Mouse (Mus musculus): ENCODE data around the gene Bend5. TPM values are rescaled to one million over a fixed set of nuclear protein-coding genes. Genes with fewer than 3 reads are reported as not detected.

Bend5 gene
- polyA plus RNA-seq, 1 experiment from 2014 or later = 1.4 TPM

GRCm38 (mm10) chr4:111443906-111444615 is 29.3 kb downstream of the Bend5 start:
- Histone ChIP-seq H3K27me3 (ENCODE audit: insufficient read depth, low read length) (no peaks in the 10 kb centered on the region), H3K9ac (replicated peaks) (no peak overlapping the region), H3K27ac (ENCODE audit: low read depth) (no peak overlapping the region), H3K9me3 (ENCODE audit: low read length) (no peaks in the 10 kb centered on the region), H3K36me3 (replicated peaks; ENCODE audit: insufficient read depth, low read length) (no peaks in the 10 kb centered on the region), H3K4me2 (ENCODE audit: low read depth, low read length) (no peak overlapping the region), H3K4me1 (ENCODE audit: insufficient read depth) (peaks cover 2% of the 10 kb centered on the region; the same call in 1 of the 2 replicates), H3K4me3 (ENCODE audit: low read depth, low read length) (no peak overlapping the region)
- TF ChIP-seq CTCF (IDR thresholded peaks at IDR 0.05; ENCODE audit: low read depth) = no peak
- TF ChIP-seq EP300 (IDR thresholded peaks at IDR 0.05; ENCODE audit: low read depth) = no peak
- 79% methylated on average over 10 of the region's 10 CpGs for WGBS (ENCODE audit: insufficient replicate concordance)
- ATAC-seq = no peak
- no peak for DNase-seq

- no peak overlapping the region for H3K27ac ChIP-seq (ENCODE audit: low read depth)
- no peaks in the 10 kb centered on the region for H3K27me3 ChIP-seq (ENCODE audit: insufficient read depth, low read length)
- H3K36me3 ChIP-seq (replicated peaks; ENCODE audit: insufficient read depth, low read length) = no peaks in the 10 kb centered on the region
- no peak for ATAC-seq
- H3K9me3 ChIP-seq (ENCODE audit: low read length) = no peaks in the 10 kb centered on the region
- no peak for DNase-seq
- no peak overlapping the region for H3K4me2 ChIP-seq (ENCODE audit: low read depth, low read length)
- peaks cover 2% of the 10 kb centered on the region; the same call in 1 of the 2 replicates for H3K4me1 ChIP-seq (ENCODE audit: insufficient read depth)
- H3K4me3 ChIP-seq (ENCODE audit: low read depth, low read length) = no peak overlapping the region
- no peak for TF ChIP-seq EP300 (IDR thresholded peaks at IDR 0.05; ENCODE audit: low read depth)
- H3K9ac ChIP-seq (replicated peaks) = no peak overlapping the region
- 53% methylated on average over 1 of the region's 1 CpGs for WGBS (ENCODE audit: insufficient replicate concordance)
Measured at GRCm38 (mm10) chr4:111444616-111445160, 29.9 kb downstream of the Bend5 start.

GRCm38 (mm10) chr4:111447918-111448317 is 33.1 kb downstream of the Bend5 start:
- no peak overlapping the region for H3K9ac ChIP-seq (replicated peaks)
- TF ChIP-seq EP300 (IDR thresholded peaks at IDR 0.05; ENCODE audit: low read depth) = no peak
- no peaks in the 10 kb centered on the region for H3K27me3 ChIP-seq (ENCODE audit: insufficient read depth, low read length)
- no peak overlapping the region for H3K27ac ChIP-seq (ENCODE audit: low read depth)
- no peak overlapping the region for H3K4me3 ChIP-seq (ENCODE audit: low read depth, low read length)
- 63% methylated on average over 3 of the region's 3 CpGs for WGBS (ENCODE audit: insufficient replicate concordance)
- H3K9me3 ChIP-seq (ENCODE audit: low read length) = no peaks in the 10 kb centered on the region
- H3K36me3 ChIP-seq (replicated peaks; ENCODE audit: insufficient read depth, low read length) = no peaks in the 10 kb centered on the region
- no peak overlapping the region for H3K4me2 ChIP-seq (ENCODE audit: low read depth, low read length)
- no peak for ATAC-seq
- DNase-seq = no peak
- peaks cover under 1% of the 10 kb centered on the region; the same call in 1 of the 2 replicates for H3K4me1 ChIP-seq (ENCODE audit: insufficient read depth)

- 90% methylated on average over 4 of the region's 4 CpGs for WGBS (ENCODE audit: insufficient replicate concordance)
- Histone ChIP-seq H3K4me2 (ENCODE audit: low read depth, low read length) (no peak overlapping the region), H3K36me3 (replicated peaks; ENCODE audit: insufficient read depth, low read length) (no peaks in the 10 kb centered on the region), H3K9me3 (ENCODE audit: low read length) (no peaks in the 10 kb centered on the region), H3K27me3 (ENCODE audit: insufficient read depth, low read length) (no peaks in the 10 kb centered on the region), H3K4me3 (ENCODE audit: low read depth, low read length) (no peak overlapping the region), H3K27ac (ENCODE audit: low read depth) (no peak overlapping the region), H3K9ac (replicated peaks) (no peak overlapping the region), H3K4me1 (ENCODE audit: insufficient read depth) (no peaks in the 10 kb centered on the region)
- TF ChIP-seq EP300 (IDR thresholded peaks at IDR 0.05; ENCODE audit: low read depth) (no peak), CTCF (IDR thresholded peaks at IDR 0.05; ENCODE audit: low read depth) (no peak)
- DNase-seq (no peak), ATAC-seq (no peak)
Measured at GRCm38 (mm10) chr4:111448586-111448985, 33.8 kb downstream of the Bend5 start.

- 62% methylated on average over 7 of the region's 7 CpGs for WGBS (ENCODE audit: insufficient replicate concordance)
- Histone ChIP-seq H3K9ac (replicated peaks) (no peak overlapping the region), H3K4me3 (ENCODE audit: low read depth, low read length) (no peak overlapping the region), H3K4me2 (ENCODE audit: low read depth, low read length) (no peak overlapping the region), H3K27ac (ENCODE audit: low read depth) (no peak overlapping the region), H3K27me3 (ENCODE audit: insufficient read depth, low read length) (no peaks in the 10 kb centered on the region), H3K9me3 (ENCODE audit: low read length) (no peaks in the 10 kb centered on the region), H3K36me3 (replicated peaks; ENCODE audit: insufficient read depth, low read length) (no peaks in the 10 kb centered on the region), H3K4me1 (ENCODE audit: insufficient read depth) (no peaks in the 10 kb centered on the region)
- DNase-seq = no peak
- no peak for TF ChIP-seq CTCF (IDR thresholded peaks at IDR 0.05; ENCODE audit: low read depth)
- no peak for TF ChIP-seq EP300 (IDR thresholded peaks at IDR 0.05; ENCODE audit: low read depth)
- ATAC-seq = no peak
Measured at GRCm38 (mm10) chr4:111449442-111450199, 34.8 kb downstream of the Bend5 start.

GRCm38 (mm10) chr4:111451283-111451918 is 36.6 kb downstream of the Bend5 start:
- TF ChIP-seq CTCF (IDR thresholded peaks at IDR 0.05; ENCODE audit: low read depth) (no peak), EP300 (IDR thresholded peaks at IDR 0.05; ENCODE audit: low read depth) (no peak)
- Histone ChIP-seq H3K27me3 (ENCODE audit: insufficient read depth, low read length) (no peaks in the 10 kb centered on the region), H3K4me3 (ENCODE audit: low read depth, low read length) (no peak overlapping the region), H3K9me3 (ENCODE audit: low read length) (no peaks in the 10 kb centered on the region), H3K4me2 (ENCODE audit: low read depth, low read length) (no peak overlapping the region), H3K27ac (ENCODE audit: low read depth) (no peak overlapping the region), H3K36me3 (replicated peaks; ENCODE audit: insufficient read depth, low read length) (no peaks in the 10 kb centered on the region), H3K4me1 (ENCODE audit: insufficient read depth) (no peaks in the 10 kb centered on the region), H3K9ac (replicated peaks) (no peak overlapping the region)
- no peak for DNase-seq
- 64% methylated on average over 7 of the region's 7 CpGs for WGBS (ENCODE audit: insufficient replicate concordance)
- ATAC-seq = no peak

All from liver, postnatal 0 days (tissue).